ENCODE assay signal across 8 mouse cellular contexts in genomic region chr11:108910903-108911302, GRCm38 (mm10). TPM values are rescaled to one million over a fixed set of nuclear protein-coding genes. Genes with fewer than 3 reads are reported as not detected.
DNase-seq lines count a peak whose midpoint lies in the region; ATAC-seq and TF ChIP-seq lines count a peak whose summit lies in the region.

No protein-coding gene starts in this region.

- H3K9me3 ChIP-seq in heart, embryonic 16.5 days (replicated peaks; ENCODE audit: control insufficient read depth, low read length), result no peaks in the 10 kb centered on the region; the same call in 1 of the 2 replicates
- H3K9me3 ChIP-seq in liver, embryonic 14.5 days (ENCODE audit: control insufficient read depth, low read length), result no peaks in the 10 kb centered on the region
- no peaks in the 10 kb centered on the region for H3K9me3 ChIP-seq in stomach, embryonic 16.5 days (replicated peaks; ENCODE audit: control insufficient read depth, low read length)

- 25% methylated on average over 7 of the region's 7 CpGs for WGBS in heart, embryonic 16.5 days
- WGBS in liver, embryonic 14.5 days (ENCODE audit: insufficient replicate concordance), result 5% methylated on average over 7 of the region's 7 CpGs
- WGBS in stomach, embryonic 16.5 days, result 29% methylated on average over 7 of the region's 7 CpGs

- no peak overlapping the region for H3K9ac ChIP-seq in heart, embryonic 16.5 days (ENCODE audit: low read length)
- H3K9ac ChIP-seq in liver, embryonic 14.5 days (replicated peaks), result no peak overlapping the region
- no peak overlapping the region for H3K9ac ChIP-seq in stomach, embryonic 16.5 days (ENCODE audit: low read length)

- no peak overlapping the region; the same call in 1 of the 2 replicates for H3K4me3 ChIP-seq in heart, embryonic 16.5 days (ENCODE audit: low read length)
- H3K4me3 ChIP-seq in liver, embryonic 14.5 days (ENCODE audit: insufficient read depth in 1 of 2, low read depth in 2 of 2, low read length in 2 of 2), result no peak overlapping the region
- H3K4me3 ChIP-seq in stomach, embryonic 16.5 days (replicated peaks; ENCODE audit: low read length), result peak overlapping the region; percentile 2; the same call in 1 of the 2 replicates

- no peaks in the 10 kb centered on the region for H3K36me3 ChIP-seq in heart, embryonic 16.5 days (ENCODE audit: control insufficient read depth, insufficient read depth)
- no peaks in the 10 kb centered on the region for H3K36me3 ChIP-seq in liver, embryonic 14.5 days (replicated peaks; ENCODE audit: control insufficient read depth, insufficient read depth, low read depth)
- no peaks in the 10 kb centered on the region for H3K36me3 ChIP-seq in stomach, embryonic 16.5 days (ENCODE audit: control insufficient read depth, insufficient read depth, low read length)

- peak overlapping the region; percentile 70 for H3K4me2 ChIP-seq in heart, embryonic 16.5 days (ENCODE audit: low read depth, low read length)
- no peak overlapping the region for H3K4me2 ChIP-seq in liver, embryonic 14.5 days (ENCODE audit: low read depth)
- H3K4me2 ChIP-seq in stomach, embryonic 16.5 days (ENCODE audit: low read depth, low read length), result peak overlapping the region; percentile 51

- peaks cover 11% of the 10 kb centered on the region for H3K4me1 ChIP-seq in heart, embryonic 16.5 days (ENCODE audit: control insufficient read depth, insufficient read depth, low read length)
- H3K4me1 ChIP-seq in liver, embryonic 14.5 days (replicated peaks; ENCODE audit: control insufficient read depth in 2 of 2, insufficient read depth in 2 of 2, low read length in 1 of 2), result peaks cover 0 to 10% of the 10 kb centered on the region in 2 experiments; a peak in 3 of 4 replicates
- H3K4me1 ChIP-seq in stomach, embryonic 16.5 days (ENCODE audit: control insufficient read depth, insufficient read depth, low read length), result peaks cover 13% of the 10 kb centered on the region; the same call in 1 of the 2 replicates

- intact Hi-C loops in left cerebral cortex, postnatal 14 days (cut with DNase I), result no loop called here

- TF ChIP-seq CTCF in liver, embryonic 14.5 days (IDR thresholded peaks at IDR 0.05; ENCODE audit: low read depth), result no peak

- H3K27ac ChIP-seq in heart, embryonic 16.5 days (ENCODE audit: low read length), result no peak overlapping the region
- H3K27ac ChIP-seq in liver, embryonic 14.5 days, result no peak overlapping the region
- no peak overlapping the region for H3K27ac ChIP-seq in stomach, embryonic 16.5 days (ENCODE audit: low read length)

- no peak for DNase-seq in heart, adult 8-10 months (ENCODE audit: low spot score)
- DNase-seq in liver, embryonic 14.5 days (ENCODE audit: low read depth in 3 of 3, low spot score in 3 of 3), result no peak
- DNase-seq in ovary, postnatal 14 days (ENCODE audit: low spot score), result no peak
- no peak for DNase-seq in left cerebral cortex, postnatal 14 days (ENCODE audit: low spot score in 2 of 2)

- no peak for TF ChIP-seq EP300 in liver, embryonic 14.5 days (IDR thresholded peaks at IDR 0.05; ENCODE audit: low read depth)

- peaks cover 15% of the 10 kb centered on the region for H3K27me3 ChIP-seq in heart, embryonic 16.5 days (ENCODE audit: control insufficient read depth, insufficient read depth, low read length)
- no peaks in the 10 kb centered on the region; the same call in 1 of the 2 replicates for H3K27me3 ChIP-seq in liver, embryonic 14.5 days (ENCODE audit: control insufficient read depth, insufficient read depth, low read length)
- H3K27me3 ChIP-seq in stomach, embryonic 16.5 days (ENCODE audit: control insufficient read depth, insufficient read depth, low read length), result no peaks in the 10 kb centered on the region

- ATAC-seq in heart, embryonic 16.5 days (replicated peaks; ENCODE audit: extremely low read depth, insufficient read depth, low FRiP score), result no peak
- ATAC-seq in activated CD4-positive, CD25-positive, alpha-beta regulatory T cell, adult 4 months, result peak; percentile 91
- peak; percentile 28; the same call in 1 of the 2 replicates for ATAC-seq in liver, embryonic 14.5 days (ENCODE audit: insufficient read depth)
- ATAC-seq in stomach, embryonic 16.5 days (ENCODE audit: insufficient read depth, low FRiP score), result peak; percentile 54
- ATAC-seq in erythroid progenitor cell, adult 5-6 weeks (replicated peaks; ENCODE audit: low FRiP score, poor library complexity, severe bottlenecking), result no peak

RNA-seq across cellular contexts. Expression of gene Axin2, which starts 9.2 kb away (rescaled TPM):
- polyA plus RNA-seq in heart, embryonic 16.5 days (2015; fragmentation: Nextera tagmentation; extraction: Ambion mirVana), result 1.6 TPM in 2 replicates
- 1 to 10 TPM; 3.7 to 7.3 (median 4.8) TPM for total RNA-seq in heart, adult 8-10 months (2022)
- 10 to 100 TPM in 1 of 2 experiments, 1 to 10 TPM in 1; 7.7 to 12.7 TPM for polyA plus RNA-seq in activated CD4-positive, CD25-positive, alpha-beta regulatory T cell, adult 4 months (2017; shearing (Covaris generic))
- polyA plus RNA-seq in liver, embryonic 14.5 days (2012; rRNA removed), result 0.36 and 0.85 TPM in 2 replicates
- polyA plus RNA-seq in liver, embryonic 14.5 days (2014; fragmentation: Nextera tagmentation; extraction: Ambion mirVana), result 0.15 and 0.16 TPM in 2 replicates
- 2.4 and 2.8 TPM in 2 replicates for polyA plus RNA-seq in stomach, embryonic 16.5 days (2015; fragmentation: Nextera tagmentation; extraction: Ambion mirVana)
- total RNA-seq in erythroid progenitor cell, adult 5-6 weeks (2015; ENCODE audit: low replicate concordance), result 0.72 and 2.9 TPM in 2 replicates
- 0.77 TPM in 1 of 2 replicates, not detected in the other for total RNA-seq in erythroid progenitor cell, adult 5-6 weeks (2017; ENCODE audit: low replicate concordance)
- total RNA-seq in left cerebral cortex, postnatal 14 days (2021), result 10 to 100 TPM; 30.4 to 41.8 TPM

Comparison
In these comparisons a context has a peak if more than half of its experiments do, and no peak if none do; other contexts are left out.
1. ATAC-seq: peak in activated CD4-positive, CD25-positive, alpha-beta regulatory T cell, adult 4 months (single experiment), liver, embryonic 14.5 days (single experiment) and stomach, embryonic 16.5 days (single experiment); none in heart, embryonic 16.5 days (single experiment) and erythroid progenitor cell, adult 5-6 weeks (single experiment).